Mouse (Mus musculus) neural tube, embryonic 10.5 days (tissue): ENCODE measurements at regions not wholly inside any gene's neighbourhood (a gene's known extent, or its start where the extent isn't known, plus 50 kb on each side); places are given as distances from the start of the nearest gene placed in this dataset.
"Not testable (repeated sequence)": the region's sequence is repeated elsewhere in the genome, so short reads cannot be mapped to it uniquely, and the experiment has no call there.

Experiments
- DNase-seq: peaks from one replicate; pipeline ENCODE4 v3.0.0-alpha.2; 2017; ENCODE audit warnings: low spot score; ENCODE audit errors: extremely low spot score

DNA sequence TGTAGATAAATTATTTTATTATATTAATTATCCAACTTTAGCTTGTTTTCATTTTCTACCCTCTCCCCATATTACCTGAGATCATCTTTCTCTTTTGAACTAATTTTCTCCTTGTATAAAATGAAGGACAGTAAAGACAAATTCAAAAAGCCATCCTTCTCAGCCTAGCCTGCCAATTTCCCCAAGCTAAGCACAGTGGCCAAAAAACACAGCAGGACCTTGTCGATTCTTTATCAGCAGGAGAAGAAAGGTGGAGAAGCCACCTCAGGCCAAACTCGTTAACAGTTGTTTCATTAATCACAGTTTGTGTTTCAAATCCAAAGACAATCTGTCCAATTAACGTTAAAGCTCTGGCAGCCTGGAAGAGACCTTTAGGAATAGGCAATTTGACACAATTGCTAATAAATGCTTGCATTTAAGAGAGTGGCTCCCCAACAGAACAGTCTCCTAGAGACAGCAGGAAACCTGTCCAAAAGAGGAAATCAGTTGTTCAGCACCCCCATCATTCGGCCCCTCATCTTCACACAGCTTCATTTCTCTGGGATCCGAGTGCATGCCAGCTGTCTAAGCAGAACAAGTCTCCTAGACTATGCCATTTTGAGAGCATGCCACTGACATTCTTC lies 135.7 kb upstream of the Tlr4 start:
- DNase-seq, result no peak

DNA sequence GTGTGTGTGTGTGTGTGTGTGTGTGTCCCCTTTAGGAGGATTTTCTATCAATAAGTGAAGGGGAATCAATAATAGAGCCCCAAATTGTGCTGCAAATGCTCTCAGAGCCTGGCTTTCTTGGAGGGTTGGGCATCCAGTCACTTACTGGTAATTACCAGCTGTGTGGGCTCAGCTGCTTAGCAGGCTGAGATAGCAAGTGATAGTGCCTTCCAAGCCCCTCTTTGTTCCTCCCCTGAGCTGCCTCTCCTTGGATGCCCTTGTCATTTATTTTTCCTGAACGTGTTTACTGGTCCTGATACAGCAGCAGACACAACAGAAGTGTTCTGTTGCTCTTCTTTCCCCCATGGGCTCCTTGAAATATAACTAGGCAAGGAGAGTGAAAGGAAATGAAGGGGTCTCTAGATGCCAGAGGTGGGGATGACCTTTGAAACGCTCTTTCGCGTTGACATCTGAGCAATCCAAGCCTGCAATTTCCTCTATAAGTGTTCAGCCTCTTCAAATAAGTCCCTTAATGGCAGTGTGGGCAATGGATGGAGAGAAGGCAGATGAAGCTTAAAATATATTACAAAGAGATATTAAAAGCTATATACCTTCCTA lies 133.3 kb upstream of the Tlr4 start:
- DNase-seq, result no peak

DNA sequence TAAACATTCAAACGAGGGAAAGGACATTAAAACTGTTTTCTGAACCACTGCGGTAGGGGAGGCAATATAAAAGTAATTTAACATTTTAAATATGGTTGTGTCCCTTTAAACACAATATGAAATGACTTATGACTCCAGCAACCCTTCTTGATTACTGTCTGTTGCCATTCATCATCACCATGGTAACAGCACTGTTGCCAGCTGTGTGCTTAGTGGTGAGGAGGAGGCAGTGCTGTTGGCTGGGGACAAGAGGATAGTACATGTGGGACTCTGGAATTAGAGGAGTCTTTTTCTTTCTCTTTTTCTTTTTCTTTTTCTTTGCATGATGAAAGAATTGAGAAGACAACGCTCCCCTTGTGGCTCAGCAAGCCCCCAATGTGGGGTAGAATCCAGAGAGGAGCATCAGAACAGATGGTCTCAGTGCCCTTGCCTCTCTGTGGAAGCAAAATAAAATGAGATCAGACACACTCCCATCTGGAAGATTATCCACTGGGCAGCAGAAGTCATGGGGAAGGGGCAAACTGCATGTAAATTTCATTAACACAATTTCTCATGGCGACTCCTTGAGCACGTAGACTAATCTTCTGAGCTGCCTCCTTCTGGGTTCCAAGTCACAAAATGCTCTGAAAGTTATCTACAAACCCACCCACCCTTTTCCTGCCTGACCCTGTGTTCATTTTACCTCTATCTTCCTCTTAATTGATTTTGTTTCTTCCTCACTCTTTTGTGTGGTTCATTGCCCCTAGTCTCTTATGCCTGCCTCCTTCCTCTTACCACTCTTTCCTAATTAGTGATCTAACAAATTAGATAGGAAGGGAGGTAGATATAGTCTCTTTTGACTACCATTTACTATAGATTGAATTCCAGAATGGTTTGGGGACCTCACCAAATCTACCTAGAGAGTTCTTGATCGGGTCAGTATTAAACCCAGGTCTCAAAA lies 111.3 kb upstream of the Tlr4 start:
- DNase-seq, result no peak

DNA sequence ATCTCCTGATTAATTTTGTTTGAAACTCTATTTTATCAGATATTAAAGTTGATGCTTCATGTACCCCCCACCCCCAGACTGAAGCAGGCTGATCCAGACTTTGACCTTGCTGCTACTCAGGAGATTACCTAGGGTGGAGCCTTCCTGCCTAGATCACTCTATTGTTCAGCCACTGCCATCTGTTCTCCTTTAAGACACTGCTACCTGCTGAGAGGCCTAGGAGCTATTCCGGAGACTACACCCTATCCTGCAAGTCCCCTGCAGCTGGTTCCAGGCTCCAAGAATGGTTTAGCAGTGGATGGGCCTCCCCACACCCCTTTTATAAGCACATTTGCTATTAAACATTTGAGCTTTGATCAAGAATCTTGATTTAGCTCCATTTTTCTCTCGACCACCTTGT lies 90.0 kb upstream of the Tlr4 start:
- DNase-seq, result no peak

DNA sequence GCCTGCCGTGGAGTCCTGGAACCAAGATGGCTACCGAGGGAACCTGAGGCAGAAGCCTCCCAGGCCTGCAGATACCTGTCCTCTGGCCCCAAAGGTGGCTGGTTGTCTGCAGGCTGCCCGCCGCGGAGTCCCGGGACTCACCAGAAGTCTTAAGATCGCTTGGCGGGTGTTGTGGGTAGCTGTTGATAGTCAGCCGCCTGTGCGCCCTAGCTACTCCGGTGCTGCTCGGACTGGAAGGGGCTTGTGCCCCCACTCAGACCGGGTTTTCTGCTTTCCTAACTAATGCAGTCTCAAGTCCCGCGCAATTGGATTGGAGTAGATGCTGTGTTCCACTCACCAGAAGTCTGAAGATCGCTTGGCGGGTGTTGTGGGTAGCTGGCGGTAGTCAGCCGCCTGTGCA lies 84.0 kb upstream of the Tlr4 start:
- not testable (repeated sequence) for DNase-seq

DNA sequence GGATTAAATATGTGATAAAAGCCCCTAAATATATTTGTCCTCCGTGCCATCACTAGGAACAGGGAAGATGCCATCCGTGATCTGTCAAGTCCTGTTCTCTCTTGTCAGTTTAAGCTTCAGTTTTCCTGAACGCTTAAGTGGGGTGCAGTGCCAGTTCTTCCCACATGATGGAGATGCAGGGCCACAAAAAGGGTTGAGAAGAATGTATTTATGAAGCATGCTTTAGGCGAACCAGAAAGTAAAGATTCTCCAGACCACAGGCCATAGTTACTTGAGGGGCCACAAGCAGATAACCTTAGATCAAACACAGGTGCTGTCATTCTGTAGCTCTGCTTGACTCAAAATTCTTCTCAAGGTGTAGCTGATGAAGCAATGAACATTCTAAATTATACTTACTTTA lies 58.6 kb upstream of the Tlr4 start:
- peak; percentile 23 for DNase-seq
